Mouse (Mus musculus): ENCODE measurements at regions not wholly inside any gene's neighbourhood (a gene's known extent, or its start where the extent isn't known, plus 50 kb on each side); places are given as distances from the start of the nearest gene placed in this dataset.

DNA sequence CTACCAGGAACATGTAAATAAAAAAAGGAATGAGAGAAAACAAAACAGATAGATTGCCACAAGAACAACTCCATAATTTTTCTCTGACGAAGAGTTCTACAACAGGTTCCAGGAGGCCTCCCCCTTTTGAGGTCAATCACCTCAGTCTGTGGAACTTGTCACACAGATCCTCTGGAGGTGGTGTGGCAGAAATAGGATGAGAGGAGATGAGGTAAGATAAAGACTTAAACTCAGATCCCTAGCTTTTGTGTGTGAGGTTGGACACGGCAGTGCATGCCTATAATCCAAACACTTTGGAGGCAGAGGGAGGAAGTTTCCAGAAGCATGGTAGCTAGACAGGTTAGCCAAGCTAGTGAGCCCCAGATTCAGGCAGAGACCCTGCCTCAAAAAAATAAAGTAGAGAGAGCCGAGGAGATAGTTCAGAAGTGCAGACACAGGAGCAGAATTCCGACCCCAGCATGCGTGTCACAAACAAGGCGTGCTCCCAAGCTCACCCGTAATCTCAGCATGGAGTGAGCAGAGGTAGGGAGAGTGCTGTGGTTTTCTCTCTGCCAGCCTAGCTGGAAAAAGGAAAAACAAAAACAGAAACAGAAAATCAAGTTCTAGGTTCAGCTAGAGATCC is 115.3 kb upstream of the Cpm start:
- Histone ChIP-seq H3K79me2 (replicated peaks; ENCODE audit: control insufficient read depth, extremely low read depth, insufficient read depth, poor library complexity, severe bottlenecking) (no peaks in the 10 kb centered on the region), H3K4me3 (replicated peaks in 1 of 3; ENCODE audit: low read depth in 2 of 3, low read length in 2 of 3, poor library complexity in 1 of 3) (no peak overlapping the region), H3K4me2 (ENCODE audit: insufficient read depth, low read depth, poor library complexity, severe bottlenecking) (no peak overlapping the region), H3K4me1 (ENCODE audit: control insufficient read depth in 1 of 2, insufficient read depth in 2 of 2) (peaks cover 0 to 3% of the 10 kb centered on the region in 2 experiments; a peak in 1 of 4 replicates), H3K9ac (ENCODE audit: insufficient read depth, low read depth) (no peak overlapping the region), H3K9me3 (replicated peaks; ENCODE audit: low read length) (peaks cover 7% of the 10 kb centered on the region), H3K27ac (ENCODE audit: insufficient read depth, low read depth) (no peak overlapping the region), H3K36me3 (replicated peaks in 1 of 2; ENCODE audit: control insufficient read depth in 1 of 2, insufficient read depth in 1 of 2, low read length in 1 of 2) (no peaks in the 10 kb centered on the region), H3K27me3 (replicated peaks) (no peaks in the 10 kb centered on the region)
- DNase-seq (ENCODE audit: extremely low read depth): no peak
- TF ChIP-seq MAZ (IDR thresholded peaks at IDR 0.05; ENCODE audit: low read depth, low read length): no peak
- no peak for TF ChIP-seq ZC3H11A (IDR thresholded peaks at IDR 0.05; ENCODE audit: low read depth, low read length)
- no peak for TF ChIP-seq ZKSCAN1 (IDR thresholded peaks at IDR 0.05; ENCODE audit: borderline replicate concordance, low read depth, low read length)
- TF ChIP-seq NRF1 (IDR thresholded peaks at IDR 0.05; ENCODE audit: low read depth, low read length): no peak
- no peak for TF ChIP-seq SIN3A (IDR thresholded peaks at IDR 0.05; ENCODE audit: low read length)
- TF ChIP-seq E2F4 (IDR thresholded peaks at IDR 0.05; ENCODE audit: insufficient replicate concordance, low read depth, low read length): no peak
- TF ChIP-seq ETS1 (conservative IDR thresholded peaks at IDR 0.05; ENCODE audit: low read depth, low read length): no peak
- in situ Hi-C loops (cut with MboI; ENCODE audit: low pct_ligation_motif_present, low pct_unique_long_range_greater_than_20kb, low sequenced_read_pairs) (no loop called here), dilution Hi-C loops (cut with MboI; ENCODE audit: extremely low pct_ligation_motif_present, extremely low pct_unique_long_range_greater_than_20kb, low sequenced_read_pairs) (no loop called here)

DNA sequence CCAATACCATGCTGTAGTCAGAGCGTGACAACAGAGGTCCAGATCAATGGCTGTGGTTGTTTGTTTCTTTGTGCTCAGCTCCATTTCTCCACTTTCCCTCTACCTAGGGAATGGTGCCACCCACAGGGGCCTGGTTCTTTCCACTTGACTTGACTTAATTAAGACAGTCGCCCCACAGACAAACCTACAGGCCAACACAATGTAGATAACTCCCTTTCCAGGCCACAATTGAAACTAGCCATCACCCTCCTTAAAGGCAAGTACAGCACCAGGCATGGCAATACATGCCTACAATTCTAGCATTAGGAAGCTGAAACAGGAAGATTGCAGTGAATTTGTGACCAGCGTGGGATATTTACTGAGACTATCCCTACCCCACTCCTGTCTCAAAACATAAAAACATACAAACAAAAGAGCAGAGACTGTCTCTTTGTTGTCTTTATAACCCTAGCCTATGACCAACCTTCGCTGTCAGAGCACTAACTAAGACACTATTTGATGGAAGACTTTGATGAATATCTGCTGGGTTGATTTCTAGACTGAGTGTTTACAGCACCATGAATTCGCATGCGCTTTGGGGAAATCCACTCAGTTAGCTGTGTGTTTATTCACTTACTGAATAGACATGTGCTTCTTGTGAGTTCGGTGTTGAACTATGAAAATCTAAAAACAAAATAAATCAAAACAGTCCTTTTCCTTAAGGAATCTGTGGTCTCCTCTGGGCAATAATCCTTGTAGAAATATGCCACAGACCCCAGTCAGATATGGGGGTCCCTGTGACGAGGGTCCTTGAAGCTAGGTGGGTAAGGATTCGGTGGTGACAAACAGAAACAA is 116.7 kb upstream of the Cpm start:
- dilution Hi-C loops (cut with MboI; ENCODE audit: extremely low pct_ligation_motif_present, extremely low pct_unique_long_range_greater_than_20kb, low sequenced_read_pairs): no loop called here

More for the DNA sequence above, 116.7 kb upstream of the Cpm start:
- TF ChIP-seq NRF1 (IDR thresholded peaks at IDR 0.05; ENCODE audit: low read depth, low read length) (no peak), MAFK (IDR thresholded peaks at IDR 0.05; ENCODE audit: insufficient replicate concordance, low read length) (no peak), CHD1 (IDR thresholded peaks at IDR 0.05; ENCODE audit: low read depth, low read length) (no peak), EP300 (IDR thresholded peaks at IDR 0.05; ENCODE audit: low read length) (no peak), ETS1 (conservative IDR thresholded peaks at IDR 0.05; ENCODE audit: low read depth, low read length) (no peak), RAD21 (IDR thresholded peaks at IDR 0.05; ENCODE audit: low read depth, low read length) (no peak), MYC (IDR thresholded peaks at IDR 0.05; ENCODE audit: low read depth, low read length) (no peak), BHLHE40 (IDR thresholded peaks at IDR 0.05; ENCODE audit: low read depth, low read length) (no peak), MAZ (IDR thresholded peaks at IDR 0.05; ENCODE audit: low read depth, low read length) (no peak), CTCF (conservative IDR thresholded peaks at IDR 0.05 in 1 of 2, IDR thresholded peaks at IDR 0.05 in 1 of 2; ENCODE audit: low read depth in 2 of 2, low read length in 2 of 2) (no peak), KAT2A (IDR thresholded peaks at IDR 0.05; ENCODE audit: insufficient replicate concordance, low read length) (no peak)
- H3K36me3 ChIP-seq (replicated peaks in 1 of 2; ENCODE audit: control insufficient read depth in 1 of 2, insufficient read depth in 1 of 2, low read length in 1 of 2): no peaks in the 10 kb centered on the region
- H3K79me2 ChIP-seq (replicated peaks; ENCODE audit: control insufficient read depth, extremely low read depth, insufficient read depth, poor library complexity, severe bottlenecking): no peaks in the 10 kb centered on the region
- in situ Hi-C loops (cut with MboI; ENCODE audit: low pct_ligation_motif_present, low pct_unique_long_range_greater_than_20kb, low sequenced_read_pairs): no loop called here
- H3K9me3 ChIP-seq (replicated peaks; ENCODE audit: low read length): peaks cover 7% of the 10 kb centered on the region
- no peak overlapping the region for H3K4me3 ChIP-seq (replicated peaks in 1 of 3; ENCODE audit: low read depth in 2 of 3, low read length in 2 of 3, poor library complexity in 1 of 3)
- no peak overlapping the region for H3K4me2 ChIP-seq (ENCODE audit: insufficient read depth, low read depth, poor library complexity, severe bottlenecking)
- no peaks in the 10 kb centered on the region for H3K27me3 ChIP-seq (replicated peaks)
- H3K4me1 ChIP-seq (ENCODE audit: control insufficient read depth in 1 of 2, insufficient read depth in 2 of 2): peaks cover 0 to 3% of the 10 kb centered on the region in 2 experiments; a peak in 1 of 4 replicates
- no peak for DNase-seq (ENCODE audit: extremely low read depth)
- no peak overlapping the region for H3K9ac ChIP-seq (ENCODE audit: insufficient read depth, low read depth)
- no peak overlapping the region for H3K27ac ChIP-seq (ENCODE audit: insufficient read depth, low read depth)

Data from CH12.LX (cell line).